Mouse (Mus musculus) heart, adult 2 months (tissue): ENCODE data around the gene Elac2. TPM values are rescaled to one million over a fixed set of nuclear protein-coding genes. Genes with fewer than 3 reads are reported as not detected.

Experiments used
- DNase-seq, 2 experiments: peaks; one replicate each; pipeline ENCODE4 v3.0.0; 2021
- H3K27ac ChIP-seq: fragments of 200-600 bp; 2 replicates; pipeline ENCODE4 v1.8.1; 2022
- H3K27me3 ChIP-seq: fragments of 200-500 bp; 2 replicates; pipeline ENCODE4 v1.6.1; 2012; ENCODE audit warnings: mild to moderate bottlenecking, low read length, inconsistent platforms, mixed read lengths; ENCODE audit not compliant: control insufficient read depth, insufficient read depth
- H3K36me3 ChIP-seq: fragments of 200-500 bp; 2 replicates; pipeline ENCODE4 v1.6.1; 2012; ENCODE audit warnings: low read length, inconsistent platforms; ENCODE audit not compliant: control insufficient read depth, insufficient read depth
- H3K4me1 ChIP-seq: fragments of 200-500 bp; 2 replicates; pipeline ENCODE4 v1.6.1; 2011; ENCODE audit warnings: low read length; ENCODE audit not compliant: control insufficient read depth, insufficient read depth
- H3K4me3 ChIP-seq: fragments of 200-600 bp; 2 replicates; pipeline ENCODE4 v1.8.1; 2022
- H3K79me2 ChIP-seq: fragments of 200-500 bp; replicated peaks from 2 replicates; pipeline ENCODE4 v1.6.1; 2012; ENCODE audit warnings: mild to moderate bottlenecking, inconsistent platforms, low read length, moderate library complexity, mixed read lengths; ENCODE audit not compliant: control insufficient read depth, insufficient read depth
- H3K9ac ChIP-seq: fragments of 200-500 bp; 2 replicates; pipeline ENCODE4 v1.6.1; 2012; ENCODE audit warnings: low read depth, mild to moderate bottlenecking, control low read depth, inconsistent platforms, low read length, mixed read lengths
- CTCF ChIP-seq: fragments of 200-600 bp; IDR thresholded peaks from 2 replicates; pipeline ENCODE4 v1.8.1; 2022; ENCODE audit warnings: antibody characterized with exemption, mild to moderate bottlenecking, moderate library complexity
- EP300 ChIP-seq: fragments of 200-500 bp; IDR thresholded peaks from 2 replicates; pipeline ENCODE4 v1.6.1; 2011; ENCODE audit warnings: low read depth, low read length, control low read depth; ENCODE audit not compliant: insufficient read depth
- POLR2A ChIP-seq: fragments of 200-500 bp; IDR thresholded peaks from 2 replicates; pipeline ENCODE4 v1.6.1; 2011; ENCODE audit warnings: mild to moderate bottlenecking, low read depth, low read length, control low read depth; ENCODE audit not compliant: insufficient read depth
- WGBS: fragments of 180-500 bp; shearing (Covaris S2); methylation state at CpG from one replicate; pipeline ENCODE4 v1.1.7; 2018; 5-methylcytosine and 5-hydroxymethylcytosine counted together
- intact Hi-C: fragments of 180-260 bp; cut with DNase I; formaldehyde crosslinking; loops from one replicate; pipeline ENCODE4 v1.15.1; 2025
- polyA plus RNA-seq: library from polyadenylated mRNA; depleted of rRNA; stranded (reverse); fragments of >200 nt; gene quantifications from 2 replicates; pipeline ENCODE4 v1.2.3, GENCODE M21; 2012
- total RNA-seq, 2 experiments: library from RNA; stranded (reverse); gene quantifications; 2 replicates each; pipeline ENCODE4 v1.2.3; 2021

The Elac2 gene
- total and polyA plus RNA-seq, 3 experiments, result 16.9 to 20.2 (median 17.2) TPM

DNA sequence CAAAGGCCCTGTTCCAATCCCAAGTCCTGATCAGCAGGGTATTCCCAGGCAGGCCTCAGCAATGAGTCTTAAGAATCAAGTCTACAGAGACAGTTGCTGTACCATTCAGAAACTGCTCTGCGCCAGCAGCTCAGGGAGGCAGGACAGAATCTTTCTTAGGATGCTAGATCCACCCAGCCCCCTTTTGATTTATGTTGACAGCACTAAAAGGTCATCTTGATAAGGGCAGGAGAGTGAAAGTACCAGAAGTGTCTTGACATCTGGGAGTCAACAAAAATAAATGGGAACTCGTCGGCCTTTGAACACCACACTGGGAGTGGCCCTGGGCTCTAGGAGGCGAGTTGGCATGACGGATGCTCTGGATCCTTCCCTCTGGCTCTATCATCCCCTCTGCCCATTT, 24.8 kb downstream of the Elac2 start:
- 75% methylated on average over 5 of the region's 5 CpGs for WGBS
- no peak for TF ChIP-seq EP300
- TF ChIP-seq POLR2A, result no peak
- no peak for TF ChIP-seq CTCF
- no peak overlapping the region for H3K4me3 ChIP-seq
- no peak overlapping the region for H3K9ac ChIP-seq
- H3K4me1 ChIP-seq, result no peaks in the 10 kb centered on the region; the same call in 1 of the 2 replicates
- H3K27ac ChIP-seq, result no peak overlapping the region
- intact Hi-C loops, result no loop called here
- no peaks in the 10 kb centered on the region for H3K27me3 ChIP-seq
- H3K36me3 ChIP-seq, result no peaks in the 10 kb centered on the region
- no peaks in the 10 kb centered on the region for H3K79me2 ChIP-seq
- no peak for DNase-seq

DNA sequence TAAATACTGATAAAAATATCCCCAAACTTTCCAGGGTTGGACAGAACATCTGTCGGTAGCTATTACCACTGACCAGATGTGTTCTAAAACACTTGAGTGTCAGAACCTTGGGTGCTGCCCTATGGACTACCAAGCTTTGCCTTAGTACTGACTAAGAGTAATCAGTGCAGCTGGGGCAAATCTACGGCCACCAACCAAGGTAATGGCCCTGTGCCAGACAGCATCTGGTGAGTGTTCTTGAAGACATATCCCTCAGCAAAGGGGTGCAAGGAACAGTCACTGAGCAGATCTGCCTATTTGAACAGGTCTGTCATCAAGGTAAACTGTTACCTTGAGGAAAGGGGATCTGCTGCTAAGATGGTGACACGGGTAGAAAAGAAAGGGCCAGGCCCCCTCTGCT, 26.0 kb downstream of the Elac2 start:
- intact Hi-C loops, result no loop called here
- Histone ChIP-seq H3K36me3 (no peaks in the 10 kb centered on the region), H3K4me3 (no peak overlapping the region), H3K79me2 (no peaks in the 10 kb centered on the region), H3K27me3 (no peaks in the 10 kb centered on the region), H3K9ac (no peak overlapping the region), H3K4me1 (no peaks in the 10 kb centered on the region), H3K27ac (no peak overlapping the region)
- DNase-seq, result no peak
- 76% methylated on average over 3 of the region's 3 CpGs for WGBS
- no peak for TF ChIP-seq EP300
- no peak for TF ChIP-seq POLR2A
- no peak for TF ChIP-seq CTCF

DNA sequence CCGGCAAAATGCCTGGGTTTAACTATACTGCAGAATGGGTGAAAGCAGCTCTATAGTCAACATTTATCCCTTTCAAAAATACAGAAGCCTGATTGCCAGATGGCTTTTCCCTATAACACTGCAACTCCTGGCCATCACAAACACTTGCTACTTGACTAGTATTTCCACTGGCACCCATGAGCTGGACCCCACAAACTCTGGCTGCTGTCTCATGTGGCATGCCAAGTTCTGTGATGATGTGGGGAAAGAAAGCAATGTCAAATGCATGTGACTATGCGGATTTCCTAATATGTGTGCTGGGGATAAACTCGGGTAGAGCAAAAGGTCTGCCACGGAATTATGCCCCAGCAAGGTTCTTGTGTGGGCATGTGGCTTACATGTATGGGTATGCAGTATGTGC, 27.2 kb downstream of the Elac2 start:
- no peaks in the 10 kb centered on the region for H3K36me3 ChIP-seq
- no peak overlapping the region for H3K9ac ChIP-seq
- H3K4me1 ChIP-seq, result no peaks in the 10 kb centered on the region
- no peak for DNase-seq
- H3K79me2 ChIP-seq, result no peaks in the 10 kb centered on the region
- intact Hi-C loops, result no loop called here
- H3K27ac ChIP-seq, result no peak overlapping the region
- H3K27me3 ChIP-seq, result no peaks in the 10 kb centered on the region
- no peak overlapping the region for H3K4me3 ChIP-seq
- no peak for TF ChIP-seq CTCF
- no peak for TF ChIP-seq POLR2A
- TF ChIP-seq EP300, result no peak
- 89% methylated on average over 4 of the region's 4 CpGs for WGBS

DNA sequence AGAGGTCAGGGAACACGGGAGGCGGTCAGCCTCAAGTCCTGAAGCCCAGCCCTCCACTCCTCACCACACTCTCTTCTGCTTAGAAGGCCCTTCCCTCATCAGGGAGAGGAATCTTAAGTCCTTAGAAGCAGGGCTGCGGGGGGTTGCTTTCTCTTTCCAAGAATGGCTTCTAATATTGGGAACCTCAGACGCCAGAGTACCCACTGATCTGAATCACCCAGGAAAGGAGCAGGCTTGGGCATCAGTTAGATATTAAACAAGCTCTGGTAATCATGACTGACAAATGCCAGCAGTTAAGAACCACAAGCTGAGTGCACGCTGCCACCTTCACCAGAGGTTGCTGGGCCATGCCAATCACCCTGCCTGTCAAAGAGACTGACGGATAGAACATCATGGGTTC, 35.1 kb downstream of the Elac2 start:
- H3K4me1 ChIP-seq, result no peaks in the 10 kb centered on the region
- H3K4me3 ChIP-seq, result no peak overlapping the region
- H3K36me3 ChIP-seq, result no peaks in the 10 kb centered on the region
- no peak overlapping the region for H3K9ac ChIP-seq
- intact Hi-C loops, result no loop called here
- 79% methylated on average over 6 of the region's 6 CpGs for WGBS
- no peaks in the 10 kb centered on the region for H3K27me3 ChIP-seq
- no peaks in the 10 kb centered on the region for H3K79me2 ChIP-seq
- TF ChIP-seq CTCF, result no peak
- TF ChIP-seq EP300, result no peak
- H3K27ac ChIP-seq, result no peak overlapping the region
- no peak for DNase-seq

DNA sequence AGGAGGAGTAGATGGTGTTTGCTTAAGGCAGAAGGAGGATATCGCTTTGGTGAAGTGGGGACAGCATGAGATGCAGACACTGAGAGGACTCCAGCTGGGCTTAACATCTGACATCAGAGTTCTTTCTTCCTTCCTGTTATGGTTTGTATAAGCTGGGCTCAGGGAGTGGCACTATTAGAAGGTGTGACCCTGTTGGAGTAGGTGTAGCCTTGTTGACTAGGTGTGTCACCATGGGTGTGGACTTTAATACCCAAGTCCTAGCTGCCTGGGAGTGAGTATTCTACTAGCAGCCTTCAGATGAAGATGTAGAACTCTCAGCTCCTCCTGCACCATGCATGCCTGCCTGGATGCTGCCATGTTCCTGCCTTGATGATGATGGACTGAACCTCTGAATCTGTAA, 37.9 kb downstream of the Elac2 start:
- H3K4me1 ChIP-seq, result no peaks in the 10 kb centered on the region
- intact Hi-C loops, result no loop called here
- no peak overlapping the region for H3K9ac ChIP-seq
- no peaks in the 10 kb centered on the region for H3K27me3 ChIP-seq
- no peak overlapping the region for H3K4me3 ChIP-seq
- no peak for DNase-seq
- 87% methylated on average over 1 of the region's 1 CpGs for WGBS
- H3K36me3 ChIP-seq, result no peaks in the 10 kb centered on the region
- no peak overlapping the region for H3K27ac ChIP-seq
- TF ChIP-seq EP300 (no peak), POLR2A (no peak), CTCF (no peak)
- no peaks in the 10 kb centered on the region for H3K79me2 ChIP-seq

DNA sequence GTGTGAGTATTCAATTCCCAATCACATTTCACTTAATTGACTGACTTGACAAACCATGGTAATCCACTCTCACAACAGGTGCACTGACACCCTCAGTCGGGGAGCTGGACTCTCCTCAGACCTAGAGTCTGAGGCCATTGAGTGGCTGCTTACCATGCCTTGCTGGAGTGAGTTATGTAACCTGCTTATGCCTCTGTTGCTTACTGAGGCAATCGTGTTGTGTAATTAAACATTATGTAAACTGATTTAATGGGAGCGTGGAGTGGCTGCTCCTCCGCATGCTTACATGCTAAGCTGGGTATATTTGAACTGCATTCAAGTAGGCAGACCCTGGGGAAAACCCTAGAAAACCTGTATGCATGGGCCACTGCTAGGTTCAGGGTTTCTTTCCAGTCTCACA, 41.9 kb downstream of the Elac2 start:
- no peaks in the 10 kb centered on the region for H3K27me3 ChIP-seq
- no peak overlapping the region for H3K4me3 ChIP-seq
- no peak overlapping the region for H3K27ac ChIP-seq
- no peak for DNase-seq
- no peak overlapping the region for H3K9ac ChIP-seq
- no peaks in the 10 kb centered on the region for H3K79me2 ChIP-seq
- 96% methylated on average over 4 of the region's 4 CpGs for WGBS
- H3K36me3 ChIP-seq, result no peaks in the 10 kb centered on the region
- H3K4me1 ChIP-seq, result no peaks in the 10 kb centered on the region
- intact Hi-C loops, result no loop called here
- no peak for TF ChIP-seq POLR2A
- TF ChIP-seq CTCF, result no peak
- no peak for TF ChIP-seq EP300

DNA sequence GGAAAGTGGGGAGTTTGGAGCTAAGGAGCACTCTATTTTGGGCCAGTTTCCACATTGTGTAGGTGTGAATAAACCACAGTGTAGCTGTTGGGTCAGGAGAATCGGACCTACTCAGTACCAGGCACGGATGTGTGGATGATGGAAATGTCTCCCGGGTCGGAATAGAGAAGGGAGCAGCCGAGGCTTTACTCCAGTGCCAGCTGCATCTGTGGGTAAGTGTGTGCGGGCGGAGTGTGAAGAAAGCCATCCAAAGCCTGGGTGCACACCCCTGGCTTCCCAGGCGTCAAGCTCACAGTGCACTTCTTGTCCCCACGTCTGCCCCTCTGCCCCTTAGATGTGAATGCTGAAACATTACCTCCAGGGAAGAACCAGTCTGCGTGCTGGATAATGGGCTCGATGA, 43.9 kb downstream of the Elac2 start:
- no peak for DNase-seq
- 91% methylated on average over 11 of the region's 11 CpGs for WGBS
- Histone ChIP-seq H3K9ac (no peak overlapping the region), H3K79me2 (no peaks in the 10 kb centered on the region), H3K27ac (no peak overlapping the region), H3K4me1 (no peaks in the 10 kb centered on the region), H3K27me3 (no peaks in the 10 kb centered on the region), H3K36me3 (no peaks in the 10 kb centered on the region), H3K4me3 (no peak overlapping the region)
- intact Hi-C loops, result no loop called here
- TF ChIP-seq EP300, result no peak
- TF ChIP-seq CTCF, result no peak
- no peak for TF ChIP-seq POLR2A
